Mouse (Mus musculus): ENCODE measurements around the gene Col8a1.

Gene Col8a1

GRCm38 (mm10) chr16:57671637-57672036, 82.9 kb downstream of the Col8a1 start:
- DNase-seq = no peak

DNA sequence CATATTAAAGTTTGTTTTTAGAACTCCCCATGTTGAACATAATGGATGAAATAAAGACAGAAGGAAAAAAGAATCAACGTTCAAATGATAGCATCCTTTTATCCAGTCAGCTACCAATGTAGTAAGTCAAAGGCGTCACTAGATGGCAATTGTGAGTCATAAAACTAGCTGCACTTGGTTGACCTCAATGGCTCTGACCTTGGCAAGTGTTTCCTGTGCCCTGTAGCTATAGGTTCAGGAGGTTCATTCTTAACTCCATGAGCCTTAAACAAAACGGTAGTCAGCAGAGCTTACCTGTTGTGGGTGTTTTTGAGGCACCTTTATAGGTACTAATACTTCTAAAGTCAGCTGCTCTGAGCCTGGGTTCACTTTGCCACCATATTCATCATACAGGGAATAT, 85.2 kb downstream of the Col8a1 start:
- DNase-seq = peak; percentile 14

DNA sequence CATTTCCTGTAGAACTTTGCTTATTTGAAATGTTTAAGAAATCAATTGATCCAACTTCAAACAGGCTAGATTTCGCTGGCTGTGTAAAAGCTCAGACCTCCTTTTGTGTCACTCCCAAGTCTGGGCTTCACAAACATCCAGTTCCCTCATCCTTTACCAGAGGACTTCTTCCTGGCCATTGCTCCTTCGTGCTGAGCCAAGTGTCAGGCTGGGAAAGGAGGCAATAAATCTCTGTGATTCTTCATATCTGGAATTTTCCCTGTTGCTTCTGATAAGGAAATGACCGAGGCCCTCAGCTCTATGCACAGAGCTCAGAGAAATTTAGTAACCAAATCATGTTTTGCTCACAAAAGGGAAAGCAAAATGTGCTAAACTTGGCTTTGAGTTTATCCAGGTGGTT, 91.9 kb downstream of the Col8a1 start:
- DNase-seq = no peak

DNA sequence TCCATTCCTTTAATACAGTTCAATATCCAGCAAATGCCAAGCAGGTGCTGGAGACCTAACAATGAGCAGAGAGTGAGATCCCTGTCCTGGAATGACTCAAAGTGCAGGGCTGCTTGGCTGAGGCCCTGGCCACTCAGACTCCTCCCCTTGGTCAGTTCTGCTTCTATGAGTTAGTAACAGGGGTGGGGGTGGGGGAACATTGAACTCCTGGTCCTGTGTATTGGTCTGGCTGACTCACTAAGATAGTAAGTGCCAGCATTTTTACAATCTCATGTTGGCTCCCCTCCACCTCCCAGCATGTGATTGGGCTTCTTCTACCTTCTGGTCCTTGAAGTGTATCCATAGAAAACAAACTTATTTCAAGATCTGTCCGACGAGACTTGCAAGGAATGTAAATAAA, 104.6 kb downstream of the Col8a1 start:
- DNase-seq = no peak

- no peak for DNase-seq
Measured at GRCm38 (mm10) chr16:57641346-57641885, 113.1 kb downstream of the Col8a1 start.

DNA sequence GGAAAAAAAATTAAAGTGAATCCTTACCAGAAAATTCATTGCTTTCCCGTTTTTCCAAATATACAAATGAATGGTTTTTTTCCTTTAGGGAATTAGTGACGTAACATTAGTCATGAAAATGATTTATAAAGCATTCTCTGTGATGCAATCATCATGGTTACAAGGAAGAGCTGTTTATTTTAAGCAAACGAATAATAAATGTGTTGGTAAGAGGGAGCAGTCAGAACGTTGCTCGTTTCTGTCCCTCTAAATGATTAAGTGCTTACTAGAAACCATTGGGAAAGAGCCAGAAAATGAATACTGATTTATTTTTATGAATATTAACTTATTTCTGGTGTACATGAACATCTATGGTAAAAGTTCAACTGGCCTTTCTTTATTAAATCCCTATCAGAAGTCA, 119.8 kb downstream of the Col8a1 start:
- DNase-seq = no peak

- DNase-seq = peak; percentile 72
Measured at GRCm38 (mm10) chr16:57634191-57634590, 120.3 kb downstream of the Col8a1 start.

GRCm38 (mm10) chr16:57611768-57612167, 142.8 kb downstream of the Col8a1 start:
- peak; percentile 50 for DNase-seq

GRCm38 (mm10) chr16:57606444-57607227, 147.9 kb downstream of the Col8a1 start, which contains the start of gene Cmss1:
Gene Cmss1 (minus strand): TSS chr16:57606864.
- peak; percentile 93 for DNase-seq

DNA sequence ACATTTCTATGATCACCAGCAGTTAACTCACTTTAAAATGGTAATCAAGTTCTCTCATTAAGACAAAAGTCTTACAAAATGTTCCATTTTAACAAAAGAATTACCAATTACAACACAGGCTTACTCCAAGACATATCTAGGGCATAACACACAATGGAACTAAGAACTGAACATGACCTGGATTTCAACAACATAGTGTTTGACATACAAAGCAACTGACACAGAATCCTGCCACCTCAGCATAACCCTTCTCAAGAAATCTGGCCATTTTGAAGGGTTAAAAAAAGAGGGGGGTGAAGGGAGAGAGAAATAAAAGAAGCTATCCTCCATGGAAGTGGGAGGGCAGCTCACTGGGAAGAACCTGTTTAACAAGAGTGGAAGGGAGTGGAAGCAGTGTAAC, 153.5 kb downstream of the Col8a1 start:
- DNase-seq = no peak

- DNase-seq = no peak
Measured at GRCm38 (mm10) chr16:57597295-57597957, 157.1 kb downstream of the Col8a1 start.

- DNase-seq = no peak
Measured at GRCm38 (mm10) chr16:57593422-57594157, 160.9 kb downstream of the Col8a1 start.

- no peak for DNase-seq
Measured at GRCm38 (mm10) chr16:57585201-57585600, 169.3 kb downstream of the Col8a1 start.

DNA sequence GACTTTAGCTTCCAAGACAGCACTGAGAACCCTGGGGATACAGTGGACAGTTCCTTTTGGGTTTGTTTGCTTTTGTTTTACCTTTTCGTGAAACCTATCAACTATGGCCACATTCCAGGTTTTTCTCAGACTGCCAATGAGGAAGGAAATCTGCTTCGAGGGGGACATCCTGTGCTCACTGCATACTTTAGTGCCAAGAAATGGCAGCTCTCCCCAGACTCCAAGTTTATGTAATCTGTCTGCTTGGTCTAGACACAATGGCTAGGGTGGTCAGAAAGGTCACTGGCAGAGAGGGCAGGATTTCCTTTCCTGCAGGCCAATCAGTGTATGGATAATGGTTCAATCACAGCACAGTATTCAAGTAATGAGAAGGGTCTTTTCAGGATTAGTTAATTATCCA, 172.5 kb downstream of the Col8a1 start:
- no peak for DNase-seq

DNA sequence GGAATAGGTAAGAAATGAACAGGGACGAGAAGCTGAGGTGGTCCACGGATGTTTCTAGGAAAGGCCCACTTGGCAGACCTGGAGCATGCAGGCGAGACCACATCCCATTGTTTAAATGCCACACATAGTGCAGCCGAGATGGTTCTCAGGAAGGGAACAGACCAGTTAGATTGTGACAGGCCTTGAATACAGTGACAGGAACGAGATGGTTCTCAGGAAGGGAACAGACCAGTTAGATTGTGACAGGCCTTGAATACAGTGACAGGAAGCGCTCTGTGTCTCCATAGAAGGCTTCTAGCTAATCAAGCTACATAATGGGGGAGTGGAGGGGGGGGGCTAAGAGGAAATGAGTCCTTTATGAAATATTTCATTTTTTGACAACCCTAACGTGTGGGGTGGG, 174.5 kb downstream of the Col8a1 start:
- DNase-seq = no peak

- DNase-seq = no peak
Measured at GRCm38 (mm10) chr16:57577519-57577918, 177.0 kb downstream of the Col8a1 start.

- DNase-seq = no peak
Measured at GRCm38 (mm10) chr16:57575764-57576388, 178.7 kb downstream of the Col8a1 start.

Data from thymus, postnatal 4 days (tissue).